Mouse (Mus musculus): ENCODE measurements around the gene Upk1a. TPM values are rescaled to one million over a fixed set of nuclear protein-coding genes. Genes with fewer than 3 reads are reported as not detected.

Gene Upk1a
- total RNA-seq, 2 experiments from 2014 or later, result 0.83 TPM; not detected in 1

- no peak for ATAC-seq (replicated peaks; ENCODE audit: low FRiP score, low TSS enrichment, poor library complexity, severe bottlenecking)
Observed at GRCm38 (mm10) chr7:30553810-30554584, 58.6 kb downstream of the Upk1a start.

Other genes with a start within 250 kb of the Upk1a start
Only the 30 nearest of the 32 such genes appear.
- gene Tyrobp, start 199.1 kb downstream of the Upk1a start, total RNA-seq (2014; fragmentation: Nextera tagmentation), result 19.3 TPM in 1 of 2 replicates, not detected in the other
- 5.1 and 26.6 TPM in 2 replicates for gene Tyrobp, start 199.1 kb downstream of the Upk1a start, total RNA-seq (2017)
- 4.3 and 4.4 TPM in 2 replicates for gene Hcst, start 193.0 kb downstream of the Upk1a start, total RNA-seq (2014; fragmentation: Nextera tagmentation)
- gene Hcst, start 193.0 kb downstream of the Upk1a start, total RNA-seq (2017), result 3.3 TPM in 1 of 2 replicates, not detected in the other
- 0.89 and 9.0 TPM in 2 replicates for gene Nfkbid, start 191.1 kb downstream of the Upk1a start, total RNA-seq (2014; fragmentation: Nextera tagmentation)
- gene Nfkbid, start 191.1 kb downstream of the Upk1a start, total RNA-seq (2017), result 0.80 and 3.1 TPM in 2 replicates
- not detected in 2 replicates for gene Aplp1, start 167.3 kb downstream of the Upk1a start, total RNA-seq (2014; fragmentation: Nextera tagmentation)
- gene Aplp1, start 167.3 kb downstream of the Upk1a start, total RNA-seq (2017), result not detected in 2 replicates
- not detected in 2 replicates for gene Kirrel2, start 155.2 kb downstream of the Upk1a start, total RNA-seq (2014; fragmentation: Nextera tagmentation)
- gene Kirrel2, start 155.2 kb downstream of the Upk1a start, total RNA-seq (2017), result not detected in 2 replicates
- 1.7 TPM in 1 of 2 replicates, not detected in the other for gene Nphs1, start 154.5 kb downstream of the Upk1a start, total RNA-seq (2014; fragmentation: Nextera tagmentation)
- gene Nphs1, start 154.5 kb downstream of the Upk1a start, total RNA-seq (2017), result 1.9 TPM in 1 of 2 replicates, not detected in the other
- not detected in 2 replicates for gene Prodh2, start 119.2 kb downstream of the Upk1a start, total RNA-seq (2014; fragmentation: Nextera tagmentation)
- gene Prodh2, start 119.2 kb downstream of the Upk1a start, total RNA-seq (2017), result not detected in 2 replicates
- 32.6 and 47.6 TPM in 2 replicates for gene Arhgap33, start 77.8 kb downstream of the Upk1a start, total RNA-seq (2014; fragmentation: Nextera tagmentation)
- 4.6 and 15.1 TPM in 2 replicates for gene Arhgap33, start 77.8 kb downstream of the Upk1a start, total RNA-seq (2017)
- gene Hspb6, start 60.7 kb downstream of the Upk1a start, total RNA-seq (2014; fragmentation: Nextera tagmentation), result 20.8 and 25.3 TPM in 2 replicates
- gene Hspb6, start 60.7 kb downstream of the Upk1a start, total RNA-seq (2017), result 1.2 and 8.1 TPM in 2 replicates
- 16.2 and 17.9 TPM in 2 replicates for gene Proser3, start 60.5 kb downstream of the Upk1a start, total RNA-seq (2014; fragmentation: Nextera tagmentation)
- 3.5 and 5.3 TPM in 2 replicates for gene Proser3, start 60.5 kb downstream of the Upk1a start, total RNA-seq (2017)
- gene Lin37, start 53.0 kb downstream of the Upk1a start, total RNA-seq (2014; fragmentation: Nextera tagmentation), result 45.8 and 61.6 TPM in 2 replicates
- 13.8 and 28.6 TPM in 2 replicates for gene Lin37, start 53.0 kb downstream of the Upk1a start, total RNA-seq (2017)
- gene U2af1l4, start 49.5 kb downstream of the Upk1a start, total RNA-seq (2014; fragmentation: Nextera tagmentation), result 29.4 and 34.6 TPM in 2 replicates
- gene U2af1l4, start 49.5 kb downstream of the Upk1a start, total RNA-seq (2017), result 79.6 and 83.0 TPM in 2 replicates
- gene Gm49396, start 49.5 kb downstream of the Upk1a start, total RNA-seq (2014; fragmentation: Nextera tagmentation), result 5.3 and 14.0 TPM in 2 replicates
- 1.5 and 7.0 TPM in 2 replicates for gene Gm49396, start 49.5 kb downstream of the Upk1a start, total RNA-seq (2017)
- 150 and 174 TPM in 2 replicates for gene Psenen, start 49.2 kb downstream of the Upk1a start, total RNA-seq (2014; fragmentation: Nextera tagmentation)
- 99.1 and 117 TPM in 2 replicates for gene Psenen, start 49.2 kb downstream of the Upk1a start, total RNA-seq (2017)
- gene Igflr1, start 47.4 kb downstream of the Upk1a start, total RNA-seq (2014; fragmentation: Nextera tagmentation), result 3.7 and 11.3 TPM in 2 replicates
- gene Igflr1, start 47.4 kb downstream of the Upk1a start, total RNA-seq (2017), result not detected in 2 replicates
- 105 and 115 TPM in 2 replicates for gene Kmt2b, start 24.1 kb downstream of the Upk1a start, total RNA-seq (2014; fragmentation: Nextera tagmentation)
- gene Kmt2b, start 24.1 kb downstream of the Upk1a start, total RNA-seq (2017), result 17.0 and 17.3 TPM in 2 replicates
- gene Zbtb32, start 13.9 kb downstream of the Upk1a start, total RNA-seq (2014; fragmentation: Nextera tagmentation), result not detected in 2 replicates
- not detected in 2 replicates for gene Zbtb32, start 13.9 kb downstream of the Upk1a start, total RNA-seq (2017)
- gene Cox6b1, start 13.3 kb upstream of the Upk1a start, total RNA-seq (2014; fragmentation: Nextera tagmentation), result 569 and 755 TPM in 2 replicates
- 427 and 665 TPM in 2 replicates for gene Cox6b1, start 13.3 kb upstream of the Upk1a start, total RNA-seq (2017)
- not detected in 2 replicates for gene Etv2, start 23.0 kb upstream of the Upk1a start, total RNA-seq (2014; fragmentation: Nextera tagmentation)
- gene Etv2, start 23.0 kb upstream of the Upk1a start, total RNA-seq (2017), result not detected in 2 replicates
- gene Rbm42, start 37.5 kb upstream of the Upk1a start, total RNA-seq (2014; fragmentation: Nextera tagmentation), result 48.3 and 48.6 TPM in 2 replicates
- 29.1 and 53.0 TPM in 2 replicates for gene Rbm42, start 37.5 kb upstream of the Upk1a start, total RNA-seq (2017)
- gene Haus5, start 52.1 kb upstream of the Upk1a start, total RNA-seq (2014; fragmentation: Nextera tagmentation), result 32.4 and 43.6 TPM in 2 replicates
- gene Haus5, start 52.1 kb upstream of the Upk1a start, total RNA-seq (2017), result 17.4 and 24.7 TPM in 2 replicates
- gene Pmis2, start 58.8 kb upstream of the Upk1a start, total RNA-seq (2014; fragmentation: Nextera tagmentation), result not detected in 2 replicates
- not detected in 2 replicates for gene Pmis2, start 58.8 kb upstream of the Upk1a start, total RNA-seq (2017)
- gene 2200002J24Rik, start 86.1 kb upstream of the Upk1a start, total RNA-seq (2014; fragmentation: Nextera tagmentation), result not detected in 2 replicates
- not detected in 2 replicates for gene 2200002J24Rik, start 86.1 kb upstream of the Upk1a start, total RNA-seq (2017)
- gene Atp4a, start 99.4 kb upstream of the Upk1a start, total RNA-seq (2014; fragmentation: Nextera tagmentation), result 11.2 and 16.0 TPM in 2 replicates
- 1.4 and 2.9 TPM in 2 replicates for gene Atp4a, start 99.4 kb upstream of the Upk1a start, total RNA-seq (2017)
- gene Tmem147, start 116.7 kb upstream of the Upk1a start, total RNA-seq (2014; fragmentation: Nextera tagmentation), result 285 and 294 TPM in 2 replicates
- gene Tmem147, start 116.7 kb upstream of the Upk1a start, total RNA-seq (2017), result 59.7 and 85.5 TPM in 2 replicates
- not detected in 2 replicates for gene Gapdhs, start 130.8 kb upstream of the Upk1a start, total RNA-seq (2014; fragmentation: Nextera tagmentation)
- not detected in 2 replicates for gene Gapdhs, start 130.8 kb upstream of the Upk1a start, total RNA-seq (2017)
- 3.3 and 4.5 TPM in 2 replicates for gene Sbsn, start 138.6 kb upstream of the Upk1a start, total RNA-seq (2014; fragmentation: Nextera tagmentation)
- gene Sbsn, start 138.6 kb upstream of the Upk1a start, total RNA-seq (2017), result 2.7 and 11.6 TPM in 2 replicates
- gene Dmkn, start 150.9 kb upstream of the Upk1a start, total RNA-seq (2014; fragmentation: Nextera tagmentation), result not detected in 2 replicates
- not detected in 2 replicates for gene Dmkn, start 150.9 kb upstream of the Upk1a start, total RNA-seq (2017)
- gene Krtdap, start 175.0 kb upstream of the Upk1a start, total RNA-seq (2014; fragmentation: Nextera tagmentation), result not detected in 2 replicates
- gene Krtdap, start 175.0 kb upstream of the Upk1a start, total RNA-seq (2017), result not detected in 2 replicates
- gene Ffar2, start 210.9 kb upstream of the Upk1a start, total RNA-seq (2014; fragmentation: Nextera tagmentation), result 0.20 and 1.1 TPM in 2 replicates
- 1.7 and 12.6 TPM in 2 replicates for gene Ffar2, start 210.9 kb upstream of the Upk1a start, total RNA-seq (2017)